Mouse (Mus musculus) kidney, postnatal 0 days (tissue): ENCODE data around the gene Ergic1. TPM values are rescaled to one million over a fixed set of nuclear protein-coding genes. Genes with fewer than 3 reads are reported as not detected.

Experiments used
- ATAC-seq: fragments of 200-750 bp; cut with Nextera tagmentation; replicated peaks from 2 replicates; pipeline ENCODE4 v1.8.0; 2017; ENCODE audit warnings: low read depth, moderate number of reproducible peaks, moderate TSS enrichment, moderate library complexity; ENCODE audit not compliant: low FRiP score
- DNase-seq: peaks from one replicate; pipeline ENCODE4 v3.0.0-alpha.2; 2016; ENCODE audit warnings: low spot score
- H3K27ac ChIP-seq: fragments of 300-500 bp; sonication (generic); 2 replicates; pipeline ENCODE4 v1.5.1; 2014; ENCODE audit warnings: mild to moderate bottlenecking
- H3K27me3 ChIP-seq: fragments of 300-500 bp; sonication (generic); 2 replicates; pipeline ENCODE4 v1.6.1; 2014; ENCODE audit warnings: low read length, mixed read lengths; ENCODE audit not compliant: insufficient read depth
- H3K36me3 ChIP-seq: fragments of 300-500 bp; sonication (generic); 2 replicates; pipeline ENCODE4 v1.6.1; 2014; ENCODE audit warnings: low read length, mixed read lengths; ENCODE audit not compliant: insufficient read depth
- H3K4me1 ChIP-seq: fragments of 300-500 bp; sonication (generic); replicated peaks from 2 replicates; pipeline ENCODE4 v1.6.1; 2014; ENCODE audit warnings: antibody characterized with exemption, low read length, mixed read lengths; ENCODE audit not compliant: insufficient read depth
- H3K4me2 ChIP-seq: fragments of 300-500 bp; sonication (generic); 2 replicates; pipeline ENCODE4 v1.6.1; 2014; ENCODE audit warnings: mild to moderate bottlenecking, low read length, moderate library complexity, mixed read lengths
- H3K4me3 ChIP-seq: fragments of 300-500 bp; sonication (generic); replicated peaks from 2 replicates; pipeline ENCODE4 v1.5.1; 2014; ENCODE audit warnings: low read depth, low read length
- H3K9ac ChIP-seq: fragments of 300-500 bp; sonication (generic); 2 replicates; pipeline ENCODE4 v1.6.1; 2014; ENCODE audit warnings: low read depth, low read length
- H3K9me3 ChIP-seq: fragments of 300-500 bp; sonication (generic); replicated peaks from 2 replicates; pipeline ENCODE4 v1.6.1; 2016; ENCODE audit warnings: low read length, inconsistent platforms, mixed read lengths
- CTCF ChIP-seq: IDR thresholded peaks from 2 replicates; pipeline ENCODE4 v1.5.1; 2016; ENCODE audit warnings: antibody characterized with exemption, low read depth, mild to moderate bottlenecking, moderate library complexity
- WGBS: fragments of 180-500 bp; shearing (Covaris S2); extraction: QIAGEN DNeasy Blood & Tissue Kit; methylation state at CpG from one replicate; pipeline ENCODE4 v1.1.7; 2014; 5-methylcytosine and 5-hydroxymethylcytosine counted together
- polyA plus RNA-seq: library from polyadenylated mRNA; unstranded; fragments of >200 nt; fragmentation: Nextera tagmentation; extraction: Ambion mirVana; gene quantifications from 2 replicates; pipeline ENCODE4 v1.2.1, GENCODE M21; 2015

The Ergic1 gene
- polyA plus RNA-seq, 1 experiment from 2014 or later, result 107 TPM

GRCm38 (mm10) chr17:26601514-26601913 is 40.2 kb downstream of the Ergic1 start:
- H3K4me1 ChIP-seq, result peaks cover 41% of the 10 kb centered on the region
- no peaks in the 10 kb centered on the region for H3K9me3 ChIP-seq
- H3K4me3 ChIP-seq, result no peak overlapping the region
- H3K27ac ChIP-seq, result peak overlapping the region; percentile 80
- no peak overlapping the region for H3K9ac ChIP-seq
- ATAC-seq, result no peak
- H3K4me2 ChIP-seq, result no peak overlapping the region
- no peaks in the 10 kb centered on the region for H3K36me3 ChIP-seq
- WGBS, result 63% methylated on average over 6 of the region's 6 CpGs
- H3K27me3 ChIP-seq, result no peaks in the 10 kb centered on the region
- TF ChIP-seq CTCF, result no peak
- no peak for DNase-seq

GRCm38 (mm10) chr17:26601926-26602325 is 40.6 kb downstream of the Ergic1 start:
- no peak overlapping the region for H3K4me3 ChIP-seq
- ATAC-seq (no peak), DNase-seq (no peak)
- 0 out of 2 replicates have a peak, but pooled peaks have one; percentile 3 for TF ChIP-seq CTCF
- H3K27ac ChIP-seq, result peak overlapping the region; percentile 80
- H3K27me3 ChIP-seq, result no peaks in the 10 kb centered on the region
- 0 out of 2 replicates have a peak, but pooled peaks cover 3% of the 10 kb centered on the region for H3K36me3 ChIP-seq
- peaks cover 37% of the 10 kb centered on the region for H3K4me1 ChIP-seq
- no peak overlapping the region for H3K9ac ChIP-seq
- H3K9me3 ChIP-seq, result no peaks in the 10 kb centered on the region
- WGBS, result 57% methylated on average over 6 of the region's 6 CpGs
- H3K4me2 ChIP-seq, result no peak overlapping the region

- H3K9me3 ChIP-seq, result no peaks in the 10 kb centered on the region
- WGBS, result 25% methylated on average over 12 of the region's 12 CpGs
- no peak overlapping the region for H3K4me3 ChIP-seq
- peak overlapping the region; percentile 80 for H3K27ac ChIP-seq
- 0 out of 2 replicates have a peak, but pooled peaks cover 3% of the 10 kb centered on the region for H3K36me3 ChIP-seq
- no peaks in the 10 kb centered on the region for H3K27me3 ChIP-seq
- 0 out of 2 replicates have a peak overlapping the region, but pooled peaks have one; percentile 31 for H3K9ac ChIP-seq
- peaks cover 34% of the 10 kb centered on the region for H3K4me1 ChIP-seq
- peak; percentile 52; the same call in 1 of the 2 replicates for ATAC-seq
- peak; percentile 51 for DNase-seq
- H3K4me2 ChIP-seq, result no peak overlapping the region
- no peak for TF ChIP-seq CTCF
Measured at GRCm38 (mm10) chr17:26602371-26602885, 41.1 kb downstream of the Ergic1 start.

- Histone ChIP-seq H3K9me3 (no peaks in the 10 kb centered on the region), H3K4me1 (peaks cover 34% of the 10 kb centered on the region), H3K36me3 (0 out of 2 replicates have a peak, but pooled peaks cover 3% of the 10 kb centered on the region), H3K4me2 (no peak overlapping the region), H3K27ac (peak overlapping the region; percentile 80), H3K27me3 (no peaks in the 10 kb centered on the region), H3K4me3 (no peak overlapping the region), H3K9ac (no peak overlapping the region)
- TF ChIP-seq CTCF, result no peak
- ATAC-seq (no peak), DNase-seq (no peak)
- 92% methylated on average over 8 of the region's 8 CpGs for WGBS
Measured at GRCm38 (mm10) chr17:26603311-26603710, 42.0 kb downstream of the Ergic1 start.

DNA sequence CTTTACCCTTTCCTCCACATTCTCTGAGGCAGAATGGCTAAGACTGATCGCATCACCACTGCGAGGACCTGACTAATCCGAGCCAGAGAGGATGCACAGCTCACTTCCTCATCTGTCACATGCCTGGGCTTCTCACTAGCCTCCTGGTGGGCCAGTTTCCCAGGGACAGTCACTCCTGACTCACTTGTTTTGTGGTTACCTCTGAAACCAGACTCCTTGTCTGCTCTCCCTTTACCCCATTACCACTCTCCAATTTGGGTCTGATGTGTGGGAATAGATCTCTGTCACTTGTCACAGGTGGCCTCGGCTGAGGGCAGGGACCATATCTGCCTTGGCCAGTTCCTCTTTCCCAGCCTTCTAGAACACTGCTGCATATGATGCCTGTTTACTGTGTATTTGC is 44.3 kb downstream of the Ergic1 start:
- WGBS, result 76% methylated on average over 4 of the region's 4 CpGs
- H3K36me3 ChIP-seq, result 0 out of 2 replicates have a peak, but pooled peaks cover 10% of the 10 kb centered on the region
- no peak overlapping the region for H3K4me3 ChIP-seq
- no peak for TF ChIP-seq CTCF
- DNase-seq (no peak), ATAC-seq (no peak)
- H3K27ac ChIP-seq, result no peak overlapping the region
- no peaks in the 10 kb centered on the region for H3K27me3 ChIP-seq
- no peak overlapping the region for H3K9ac ChIP-seq
- H3K4me2 ChIP-seq, result no peak overlapping the region
- H3K4me1 ChIP-seq, result peaks cover 32% of the 10 kb centered on the region
- no peaks in the 10 kb centered on the region for H3K9me3 ChIP-seq

GRCm38 (mm10) chr17:26606516-26606915 is 45.2 kb downstream of the Ergic1 start:
- ATAC-seq (no peak), DNase-seq (no peak)
- Histone ChIP-seq H3K9ac (no peak overlapping the region), H3K4me3 (no peak overlapping the region), H3K36me3 (0 out of 2 replicates have a peak, but pooled peaks cover 10% of the 10 kb centered on the region), H3K27me3 (no peaks in the 10 kb centered on the region), H3K4me1 (peaks cover 29% of the 10 kb centered on the region), H3K4me2 (no peak overlapping the region), H3K9me3 (no peaks in the 10 kb centered on the region), H3K27ac (no peak overlapping the region)
- TF ChIP-seq CTCF, result no peak
- WGBS, result 69% methylated on average over 2 of the region's 2 CpGs
